Mouse (Mus musculus) frontal cortex, postnatal 10 days (tissue): Measurements from ENCODE around the gene Nt5e.
"Not testable (repeated sequence)": the region's sequence is repeated elsewhere in the genome, so short reads cannot be mapped to it uniquely, and the experiment has no call there.

Source experiments
- DNase-seq, 2 experiments: peaks; one replicate each; pipeline ENCODE4 v3.0.0; 2022; ENCODE audit warnings: low spot score in 2 of 2, mixed read lengths in 1 of 2

Nt5e gene

GRCm38 (mm10) chr9:88326930-88327901 lies at the start of gene Nt5e:
Nt5e (plus strand) TSS chr9:88327197.
- DNase-seq, result peak; percentile 36 to 48

GRCm38 (mm10) chr9:88277588-88277987 lies 49.4 kb upstream of the Nt5e start:
- no peak for DNase-seq

- DNase-seq, result no peak
Measured at GRCm38 (mm10) chr9:88279728-88280127, 47.3 kb upstream of the Nt5e start.

- DNase-seq, result no peak
Measured at GRCm38 (mm10) chr9:88289568-88290168, 37.3 kb upstream of the Nt5e start.

GRCm38 (mm10) chr9:88292836-88293370 lies 34.1 kb upstream of the Nt5e start:
- DNase-seq, result no peak

- DNase-seq, result peak; percentile 23 to 32
Measured at GRCm38 (mm10) chr9:88295798-88296197, 31.2 kb upstream of the Nt5e start.

- no peak for DNase-seq
Measured at GRCm38 (mm10) chr9:88296321-88296720, 30.7 kb upstream of the Nt5e start.

- DNase-seq, result not testable (repeated sequence)
Measured at GRCm38 (mm10) chr9:88297244-88297643, 29.8 kb upstream of the Nt5e start.

- no peak for DNase-seq
Measured at GRCm38 (mm10) chr9:88297871-88298658, 28.9 kb upstream of the Nt5e start.

- no peak for DNase-seq
Measured at GRCm38 (mm10) chr9:88307019-88307618, 19.9 kb upstream of the Nt5e start.

GRCm38 (mm10) chr9:88309127-88309526 lies 17.9 kb upstream of the Nt5e start:
- DNase-seq, result no peak

- no peak for DNase-seq
Measured at GRCm38 (mm10) chr9:88319226-88319625, 7.8 kb upstream of the Nt5e start.

- no peak for DNase-seq
Measured at GRCm38 (mm10) chr9:88324616-88325015, 2.4 kb upstream of the Nt5e start.

GRCm38 (mm10) chr9:88328666-88329065 lies 1.7 kb downstream of the Nt5e start:
- DNase-seq, result no peak

- no peak for DNase-seq
Measured at GRCm38 (mm10) chr9:88329166-88329748, 2.3 kb downstream of the Nt5e start.

- DNase-seq, result no peak
Measured at GRCm38 (mm10) chr9:88330316-88330715, 3.3 kb downstream of the Nt5e start.

GRCm38 (mm10) chr9:88332447-88332846 lies 5.5 kb downstream of the Nt5e start:
- no peak for DNase-seq

- no peak for DNase-seq
Measured at GRCm38 (mm10) chr9:88335839-88336238, 8.8 kb downstream of the Nt5e start.

GRCm38 (mm10) chr9:88340819-88341218 lies 13.8 kb downstream of the Nt5e start:
- DNase-seq, result no peak

- no peak for DNase-seq
Measured at GRCm38 (mm10) chr9:88342241-88342640, 15.2 kb downstream of the Nt5e start.

GRCm38 (mm10) chr9:88342701-88343100 lies 15.7 kb downstream of the Nt5e start:
- no peak for DNase-seq
